Mouse (Mus musculus) limb, embryonic 10.5 days (tissue): Measurements from ENCODE around the gene Ptpn13. TPM values are rescaled to one million over a fixed set of nuclear protein-coding genes. Genes with fewer than 3 reads are reported as not detected.

ENCODE experiments used
- DNase-seq: peaks from one replicate; pipeline ENCODE4 v3.0.0-alpha.2; 2017; ENCODE audit warnings: low spot score
- H3K27ac ChIP-seq: fragments of 300-500 bp; sonication (generic); 2 replicates; pipeline ENCODE4 v1.5.1; 2016; ENCODE audit warnings: mild to moderate bottlenecking
- H3K27me3 ChIP-seq: fragments of 300-500 bp; sonication (generic); 2 replicates; pipeline ENCODE4 v1.6.1; 2016; ENCODE audit warnings: low read depth, mild to moderate bottlenecking; ENCODE audit not compliant: poor library complexity, severe bottlenecking
- H3K36me3 ChIP-seq: fragments of 300-500 bp; sonication (generic); 2 replicates; pipeline ENCODE4 v1.6.1; 2016; ENCODE audit warnings: mild to moderate bottlenecking, moderate library complexity
- H3K4me1 ChIP-seq: fragments of 300-500 bp; sonication (generic); 2 replicates; pipeline ENCODE4 v1.6.1; 2016
- H3K4me3 ChIP-seq: fragments of 300-500 bp; sonication (generic); 2 replicates; pipeline ENCODE4 v1.5.1; 2016; ENCODE audit warnings: mild to moderate bottlenecking, moderate library complexity
- H3K9me3 ChIP-seq: fragments of 300-500 bp; sonication (generic); replicated peaks from 2 replicates; pipeline ENCODE4 v1.6.1; 2016; ENCODE audit warnings: mild to moderate bottlenecking
- WGBS: fragments of 180-500 bp; shearing (Covaris S2); methylation state at CpG from one replicate; pipeline ENCODE4 v1.1.7; 2016; 5-methylcytosine and 5-hydroxymethylcytosine counted together
- polyA plus RNA-seq: library from polyadenylated mRNA; unstranded; fragments of >200 nt; fragmentation: Nextera tagmentation; extraction: Ambion mirVana; gene quantifications from 2 replicates; pipeline ENCODE4 v1.2.1, GENCODE M21; 2016

Ptpn13 gene
- polyA plus RNA-seq, 1 experiment from 2014 or later, result 11.1 TPM

DNA sequence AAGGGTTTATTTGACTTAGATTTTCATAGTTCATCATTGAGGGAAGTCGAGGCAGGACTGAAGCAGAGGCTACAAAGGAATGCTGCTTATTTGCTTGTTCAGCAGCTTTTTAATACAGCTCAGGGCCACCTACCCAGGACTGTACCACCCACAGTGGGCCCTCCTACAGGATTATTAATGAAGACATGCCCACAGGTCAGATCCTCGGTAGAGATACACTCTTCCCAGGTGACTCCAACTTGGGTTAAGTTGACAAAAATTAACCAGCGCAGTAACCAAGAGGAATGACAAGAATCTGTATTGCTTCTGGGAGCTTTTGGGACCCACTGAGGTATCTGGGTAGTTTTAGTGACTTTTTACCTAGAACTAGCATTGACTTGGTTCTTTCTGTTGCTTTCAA lies 6.0 kb downstream of the Ptpn13 start:
- DNase-seq, result no peak
- Histone ChIP-seq H3K36me3 (no peaks in the 10 kb centered on the region), H3K4me1 (peaks cover 9% of the 10 kb centered on the region), H3K9me3 (no peaks in the 10 kb centered on the region), H3K4me3 (no peak overlapping the region), H3K27me3 (peaks cover 6% of the 10 kb centered on the region; the same call in 1 of the 2 replicates), H3K27ac (no peak overlapping the region)
- 81% methylated on average over 3 of the region's 3 CpGs for WGBS

DNA sequence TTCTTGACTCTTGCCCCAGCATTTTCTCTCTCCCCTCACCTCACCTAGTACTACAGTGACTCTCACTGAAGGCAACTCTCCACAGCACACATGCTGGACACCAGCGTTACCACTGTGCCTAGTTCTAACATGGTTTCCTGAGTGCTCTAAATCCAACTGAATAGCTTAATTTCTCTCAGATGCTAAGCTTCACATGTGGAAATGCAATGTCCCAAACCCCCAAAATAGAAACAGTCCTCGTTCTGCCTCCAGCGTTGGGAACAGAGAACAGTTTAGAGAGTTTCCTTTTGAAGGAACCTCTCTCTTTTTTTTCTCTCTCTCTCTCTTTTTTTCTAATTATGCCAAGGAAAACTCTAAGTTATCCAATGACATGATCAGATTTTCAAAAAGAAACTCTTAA lies 6.5 kb downstream of the Ptpn13 start:
- 77% methylated on average over 3 of the region's 3 CpGs for WGBS
- no peak overlapping the region for H3K27ac ChIP-seq
- H3K4me3 ChIP-seq, result no peak overlapping the region
- no peak for DNase-seq
- H3K9me3 ChIP-seq, result no peaks in the 10 kb centered on the region
- peaks cover 6% of the 10 kb centered on the region; the same call in 1 of the 2 replicates for H3K27me3 ChIP-seq
- no peaks in the 10 kb centered on the region for H3K36me3 ChIP-seq
- peaks cover 11% of the 10 kb centered on the region for H3K4me1 ChIP-seq

DNA sequence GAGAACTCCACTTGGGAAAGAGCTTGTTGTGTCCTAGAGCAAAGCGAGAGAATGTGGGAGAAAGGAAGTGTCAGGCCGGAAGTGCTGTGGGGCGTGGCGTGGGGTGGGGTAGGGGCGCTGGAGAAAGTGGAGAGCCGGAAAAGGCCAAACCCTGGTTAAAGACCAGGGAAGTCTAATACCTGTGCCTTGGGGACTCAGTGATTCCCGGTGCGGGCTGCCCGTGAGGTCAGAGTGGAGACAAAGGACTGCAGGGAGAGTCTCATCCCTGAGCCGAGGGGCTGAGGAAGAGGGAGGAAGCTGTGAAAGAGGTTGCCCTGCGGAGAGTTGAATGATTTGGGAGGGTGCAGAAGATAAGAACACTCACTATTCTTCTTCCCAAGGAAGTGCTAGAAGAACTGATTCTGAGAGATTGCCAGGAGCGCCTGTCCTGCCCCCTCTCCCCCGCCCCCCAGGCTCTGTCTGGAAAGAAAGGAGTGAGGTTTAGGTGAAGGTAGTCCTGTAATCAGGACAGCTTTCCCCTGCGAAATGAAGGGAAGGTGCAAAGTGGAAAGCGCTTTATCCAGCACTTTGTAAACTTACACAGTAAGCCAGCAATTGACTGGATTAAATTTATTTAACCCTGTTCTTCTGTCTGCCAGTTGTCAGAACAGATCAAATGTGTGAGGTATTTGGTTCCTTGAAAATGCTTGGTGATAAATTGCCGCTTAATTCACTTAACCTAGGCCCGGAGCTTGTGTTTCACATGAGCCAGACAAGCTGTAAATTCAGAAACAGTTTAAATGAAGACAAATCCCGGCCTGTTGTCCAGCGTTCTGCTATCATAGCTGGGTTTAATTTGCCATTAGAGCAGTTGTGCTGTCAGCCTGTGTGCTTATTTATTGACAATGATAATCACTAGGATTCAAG lies 11.3 kb downstream of the Ptpn13 start:
- peak; percentile 59 for DNase-seq
- peak overlapping the region; percentile 44 for H3K4me3 ChIP-seq
- H3K36me3 ChIP-seq, result no peaks in the 10 kb centered on the region
- peak overlapping the region; percentile 81 for H3K27ac ChIP-seq
- peaks cover 14% of the 10 kb centered on the region for H3K4me1 ChIP-seq
- no peaks in the 10 kb centered on the region for H3K9me3 ChIP-seq
- no peaks in the 10 kb centered on the region for H3K27me3 ChIP-seq
- WGBS, result 2% methylated on average over 19 of the region's 19 CpGs

DNA sequence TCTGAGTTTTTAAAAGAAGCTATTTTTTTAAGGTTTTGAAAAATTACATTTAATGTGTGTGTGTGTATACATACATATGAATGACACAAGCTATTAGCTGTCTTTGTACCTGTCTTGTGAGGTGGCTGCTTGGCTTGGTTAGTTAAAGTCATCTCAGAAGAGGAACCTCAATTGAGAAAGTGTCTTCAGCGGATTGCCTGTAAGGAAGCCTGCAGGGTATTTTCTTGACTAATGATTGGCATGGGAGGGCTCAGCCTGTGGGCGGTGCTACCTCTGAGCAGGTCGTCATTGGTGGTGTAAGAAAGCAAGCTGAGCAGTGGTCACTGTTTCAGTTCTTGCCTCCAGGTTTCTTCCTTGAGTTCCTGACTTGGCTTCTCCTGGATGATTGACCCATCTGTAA lies 12.7 kb downstream of the Ptpn13 start:
- Histone ChIP-seq H3K4me1 (peaks cover 14% of the 10 kb centered on the region), H3K4me3 (no peak overlapping the region), H3K36me3 (no peaks in the 10 kb centered on the region), H3K9me3 (no peaks in the 10 kb centered on the region), H3K27me3 (no peaks in the 10 kb centered on the region), H3K27ac (no peak overlapping the region)
- DNase-seq, result no peak
- WGBS, result 50% methylated on average over 3 of the region's 3 CpGs

DNA sequence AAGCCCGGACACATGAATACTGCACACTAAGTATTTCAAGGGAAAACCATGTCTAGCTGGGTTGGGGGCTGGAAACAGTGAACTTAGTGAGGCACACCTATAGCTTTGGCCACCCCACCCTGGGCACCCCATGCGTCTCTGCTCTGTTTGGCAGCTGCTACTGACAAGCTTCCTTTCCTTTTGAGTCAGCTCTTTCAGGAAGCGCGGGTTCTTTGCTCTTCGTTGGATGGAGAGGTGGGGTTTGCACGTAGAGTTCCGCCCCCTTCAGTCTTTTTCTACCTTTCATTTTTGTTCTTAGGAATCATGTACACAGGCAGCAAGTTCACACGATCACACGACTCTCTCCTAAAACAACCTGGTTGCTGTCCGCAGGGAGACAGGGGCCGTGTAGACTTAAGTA lies 14.2 kb downstream of the Ptpn13 start:
- H3K4me1 ChIP-seq, result peaks cover 14% of the 10 kb centered on the region
- no peak for DNase-seq
- H3K36me3 ChIP-seq, result no peaks in the 10 kb centered on the region
- WGBS, result 89% methylated on average over 11 of the region's 11 CpGs
- no peaks in the 10 kb centered on the region for H3K9me3 ChIP-seq
- H3K4me3 ChIP-seq, result no peak overlapping the region
- H3K27ac ChIP-seq, result no peak overlapping the region
- H3K27me3 ChIP-seq, result no peaks in the 10 kb centered on the region

DNA sequence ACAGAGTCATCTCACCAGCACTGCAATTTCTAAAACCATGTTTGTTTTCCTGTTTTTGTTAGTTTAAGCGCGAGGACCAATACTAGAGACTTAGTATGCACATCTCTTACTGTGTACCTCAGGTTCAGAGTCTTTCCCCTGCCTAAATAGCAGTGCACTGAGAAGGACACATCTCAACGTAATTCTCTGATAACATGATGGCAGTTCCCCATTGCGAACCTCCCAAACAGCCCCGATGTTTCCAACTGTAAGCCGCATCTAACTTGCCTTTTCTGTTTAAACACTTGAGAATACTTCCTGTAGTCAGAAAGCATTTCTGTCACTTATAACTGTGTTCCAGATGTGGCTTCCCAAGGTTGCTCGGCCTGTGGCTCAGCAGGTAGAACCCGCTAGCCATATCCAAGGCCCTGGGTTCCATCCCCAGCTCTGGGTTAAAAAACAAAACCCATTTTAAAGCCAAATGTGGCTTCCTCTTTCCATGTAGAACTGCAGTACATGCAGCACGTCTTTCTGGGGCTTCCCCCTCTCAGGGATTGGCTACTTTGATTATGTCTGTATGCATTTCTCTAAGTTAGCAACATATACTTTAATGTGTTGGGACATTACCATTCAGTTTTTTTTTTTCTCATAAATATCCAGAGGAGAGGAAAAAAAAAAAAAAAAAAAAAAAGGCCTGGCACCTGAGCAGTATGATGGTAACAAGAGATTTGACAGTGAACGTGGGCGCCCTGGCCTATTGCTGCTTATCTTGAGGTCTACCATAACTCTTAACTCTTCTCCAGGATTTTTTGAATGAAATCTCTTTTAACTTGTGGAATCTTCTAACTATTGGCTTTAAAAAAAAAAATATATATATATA lies 15.7 kb downstream of the Ptpn13 start:
- H3K9me3 ChIP-seq, result no peaks in the 10 kb centered on the region
- no peak for DNase-seq
- H3K4me3 ChIP-seq, result no peak overlapping the region
- no peaks in the 10 kb centered on the region for H3K27me3 ChIP-seq
- H3K4me1 ChIP-seq, result peaks cover 13% of the 10 kb centered on the region
- H3K27ac ChIP-seq, result no peak overlapping the region
- 92% methylated on average over 11 of the region's 11 CpGs for WGBS
- no peaks in the 10 kb centered on the region for H3K36me3 ChIP-seq

DNA sequence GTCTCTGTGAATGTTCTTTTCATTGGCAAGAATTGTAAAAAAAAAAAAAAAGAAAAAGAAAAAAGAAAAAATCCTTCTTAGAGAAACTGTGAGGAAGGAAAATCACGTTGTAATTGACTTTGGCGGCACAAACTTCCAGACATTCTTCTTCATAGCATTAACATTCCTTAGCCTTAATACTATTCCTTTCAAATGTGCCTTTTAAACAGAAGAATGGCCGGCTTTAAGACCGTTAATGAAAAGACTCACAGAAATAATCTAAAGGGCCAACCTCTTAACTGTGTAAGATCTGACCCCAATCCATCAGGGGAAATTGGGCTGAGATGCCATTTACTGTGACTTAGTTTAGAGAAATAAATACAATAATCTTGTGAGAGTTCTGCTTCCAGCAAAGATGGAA lies 16.7 kb downstream of the Ptpn13 start:
- H3K27ac ChIP-seq, result no peak overlapping the region
- 46% methylated on average over 4 of the region's 4 CpGs for WGBS

DNA sequence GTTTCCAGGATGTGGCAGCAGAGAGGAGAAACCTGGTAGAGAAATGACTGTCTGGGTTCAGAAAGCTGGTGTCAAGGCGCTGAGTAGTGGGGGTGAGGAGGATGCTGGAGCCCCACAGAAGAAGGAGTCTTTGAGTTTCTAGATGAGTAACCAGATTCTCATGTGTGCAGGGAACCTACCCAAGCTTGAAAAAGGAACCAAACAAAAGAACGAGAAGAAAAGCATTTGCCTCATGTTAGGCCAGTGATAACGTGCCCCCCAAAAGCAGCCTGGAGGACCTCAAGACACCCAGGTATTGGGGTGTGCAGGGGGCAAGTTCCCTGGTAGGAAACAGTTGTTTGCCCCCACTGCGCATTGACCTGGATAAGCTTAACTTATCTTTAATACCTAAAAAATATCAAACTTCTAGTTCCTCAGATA lies 17.3 kb downstream of the Ptpn13 start:
- H3K9me3 ChIP-seq, result no peaks in the 10 kb centered on the region
- no peak overlapping the region for H3K4me3 ChIP-seq
- no peaks in the 10 kb centered on the region for H3K36me3 ChIP-seq
- no peaks in the 10 kb centered on the region for H3K4me1 ChIP-seq
- H3K27me3 ChIP-seq, result no peaks in the 10 kb centered on the region
- H3K27ac ChIP-seq, result no peak overlapping the region
- 85% methylated on average over 4 of the region's 4 CpGs for WGBS
- DNase-seq, result no peak

More for the DNA sequence above, 16.7 kb downstream of the Ptpn13 start:
- Histone ChIP-seq H3K36me3 (no peaks in the 10 kb centered on the region), H3K9me3 (no peaks in the 10 kb centered on the region), H3K4me3 (no peak overlapping the region), H3K4me1 (peaks cover 2% of the 10 kb centered on the region), H3K27me3 (no peaks in the 10 kb centered on the region)
- no peak for DNase-seq

DNA sequence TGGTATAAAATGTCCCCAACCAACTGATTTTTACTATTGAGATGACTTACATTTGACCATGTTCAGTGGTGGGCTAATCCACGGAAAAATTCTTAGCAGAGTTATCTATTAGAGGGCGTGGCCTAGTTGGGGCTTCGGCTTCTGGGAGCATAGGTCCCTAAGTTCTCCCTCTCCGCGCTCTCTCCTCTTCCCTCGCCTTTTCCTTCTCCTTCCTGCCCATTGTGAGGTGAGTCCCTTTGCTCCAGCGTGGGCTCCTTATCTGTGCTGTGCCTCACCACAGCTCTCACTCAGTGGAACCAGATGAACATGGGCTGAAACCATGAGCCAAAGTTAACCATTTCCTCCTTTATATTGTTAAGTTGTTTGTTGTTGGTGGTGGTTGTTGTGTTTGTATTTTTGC lies 17.9 kb downstream of the Ptpn13 start:
- Histone ChIP-seq H3K36me3 (no peaks in the 10 kb centered on the region), H3K27me3 (no peaks in the 10 kb centered on the region), H3K9me3 (no peaks in the 10 kb centered on the region), H3K4me1 (no peaks in the 10 kb centered on the region), H3K4me3 (no peak overlapping the region), H3K27ac (no peak overlapping the region)
- WGBS, result 81% methylated on average over 7 of the region's 7 CpGs
- no peak for DNase-seq

DNA sequence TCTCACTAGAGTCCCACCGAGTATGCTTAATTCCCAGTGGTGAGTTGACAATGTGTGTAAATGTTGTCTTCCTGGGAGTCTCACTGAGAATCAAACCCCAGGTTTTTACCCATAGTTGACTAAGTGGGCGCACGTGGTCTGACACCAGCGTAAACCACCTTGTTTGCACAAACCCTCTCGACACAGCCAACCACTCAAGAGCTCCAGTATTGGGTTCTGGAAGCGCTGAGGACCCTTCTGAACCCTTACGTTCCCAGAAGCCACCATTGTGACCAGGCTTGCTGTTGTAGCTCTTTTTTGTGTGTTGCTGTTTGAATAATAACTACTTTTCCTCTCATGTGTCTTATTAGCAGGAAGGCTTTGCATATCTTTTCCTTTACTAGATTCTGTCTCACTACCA lies 20.4 kb downstream of the Ptpn13 start:
- Histone ChIP-seq H3K27me3 (no peaks in the 10 kb centered on the region), H3K4me1 (no peaks in the 10 kb centered on the region), H3K27ac (no peak overlapping the region), H3K4me3 (no peak overlapping the region), H3K9me3 (no peaks in the 10 kb centered on the region), H3K36me3 (no peaks in the 10 kb centered on the region)
- DNase-seq, result no peak
- 93% methylated on average over 7 of the region's 7 CpGs for WGBS

DNA sequence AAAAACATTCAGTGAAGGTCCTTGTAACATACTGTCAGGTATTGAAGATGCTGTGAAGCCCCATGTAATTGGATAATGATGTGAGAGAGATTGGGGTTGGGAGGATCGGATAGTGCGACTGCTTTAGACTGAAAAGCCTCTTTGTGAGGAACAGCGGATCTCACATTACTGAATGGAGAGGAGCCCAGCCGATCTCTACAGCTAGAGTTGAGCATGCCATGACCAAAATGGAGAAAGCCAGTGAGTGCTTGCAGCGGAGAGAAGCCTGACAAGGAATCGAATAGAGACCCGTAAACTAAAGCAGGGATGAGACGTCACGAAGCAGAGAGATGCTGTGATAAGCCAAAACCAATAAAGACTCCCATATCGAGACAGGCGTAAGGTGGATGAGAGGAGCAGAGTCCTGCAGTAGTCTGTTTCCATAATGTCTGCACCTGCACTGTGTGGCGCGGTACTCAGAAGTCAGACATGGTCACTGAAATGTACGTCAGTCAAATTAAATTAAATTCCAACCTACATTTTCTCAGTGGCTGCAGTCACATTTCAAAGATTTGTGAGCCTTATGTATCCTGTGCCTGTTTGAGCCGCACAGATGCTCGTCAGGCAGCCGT lies 22.9 kb downstream of the Ptpn13 start:
- Histone ChIP-seq H3K9me3 (no peaks in the 10 kb centered on the region), H3K27ac (no peak overlapping the region), H3K4me1 (no peaks in the 10 kb centered on the region), H3K4me3 (no peak overlapping the region), H3K36me3 (no peaks in the 10 kb centered on the region), H3K27me3 (no peaks in the 10 kb centered on the region)
- DNase-seq, result no peak
- WGBS, result 89% methylated on average over 17 of the region's 17 CpGs

DNA sequence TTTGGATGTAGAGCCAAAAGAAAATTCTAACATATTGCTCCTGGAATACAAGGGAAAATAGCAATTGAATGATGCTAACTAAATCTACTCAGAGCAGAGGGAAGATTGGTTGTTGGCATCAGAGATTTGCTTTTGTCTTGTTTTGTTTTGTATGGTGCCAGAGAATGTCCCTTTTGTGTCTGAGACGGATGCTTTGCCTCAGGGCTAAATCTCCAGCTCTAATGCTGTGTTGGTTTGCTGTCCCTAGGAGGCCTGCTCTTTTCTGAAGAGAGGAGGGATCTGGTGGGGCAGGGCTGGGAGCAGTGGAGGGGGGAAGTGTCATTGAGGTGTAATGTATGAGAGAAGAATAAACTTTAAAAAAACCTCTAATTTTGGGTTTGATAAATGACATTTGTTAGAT lies 23.5 kb downstream of the Ptpn13 start:
- no peak overlapping the region for H3K27ac ChIP-seq
- 47% methylated on average over 1 of the region's 1 CpGs for WGBS

DNA sequence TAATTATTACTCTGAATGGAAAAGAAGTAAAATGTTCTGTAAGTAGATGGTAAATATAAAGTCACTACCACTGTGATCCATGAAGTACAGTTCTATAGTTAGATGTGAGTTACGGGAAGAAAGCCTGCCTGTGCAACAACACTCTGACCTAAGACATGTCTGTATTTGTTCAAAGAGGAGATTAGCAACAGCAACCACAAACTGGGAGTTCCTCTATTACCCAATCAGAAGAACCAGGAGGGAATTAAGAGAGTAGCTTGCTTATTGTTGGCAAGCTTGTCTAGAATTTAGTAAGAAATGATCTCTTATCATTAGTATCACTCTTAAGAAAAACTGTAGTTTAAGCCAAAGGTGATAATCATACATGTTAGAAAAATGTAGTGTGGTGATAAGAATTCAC lies 25.7 kb downstream of the Ptpn13 start:
- Histone ChIP-seq H3K9me3 (no peaks in the 10 kb centered on the region), H3K36me3 (no peaks in the 10 kb centered on the region), H3K4me3 (no peak overlapping the region), H3K4me1 (no peaks in the 10 kb centered on the region), H3K27me3 (no peaks in the 10 kb centered on the region), H3K27ac (no peak overlapping the region)
- DNase-seq, result no peak
- 93% methylated on average over 1 of the region's 1 CpGs for WGBS

More for the DNA sequence above, 23.5 kb downstream of the Ptpn13 start:
- Histone ChIP-seq H3K36me3 (no peaks in the 10 kb centered on the region), H3K9me3 (no peaks in the 10 kb centered on the region), H3K4me3 (no peak overlapping the region), H3K27me3 (no peaks in the 10 kb centered on the region), H3K4me1 (no peaks in the 10 kb centered on the region)
- DNase-seq, result no peak
